In the genomic region with DNA sequence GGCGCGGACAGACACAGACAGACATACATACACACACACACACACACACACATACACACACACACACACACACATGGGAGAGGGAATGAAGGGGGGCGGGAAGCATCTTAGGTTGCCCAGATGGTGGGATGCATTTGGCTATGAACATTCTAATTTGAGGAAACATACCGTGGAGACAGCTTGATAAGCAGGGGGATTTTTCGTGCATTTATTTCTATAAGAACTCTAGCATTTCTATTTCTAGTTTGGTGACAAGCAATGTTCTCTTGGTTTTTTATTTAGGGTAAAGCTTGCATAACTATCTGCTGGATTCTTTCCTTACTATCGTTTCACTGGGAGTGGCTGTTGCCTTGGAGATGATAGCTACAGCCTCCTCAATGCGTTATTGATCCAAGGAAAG, we compare ENCODE assay signal across 18 mouse cellular contexts.
"Had no signal": no experiment of that assay in that cellular context is flagged by ENCODE, and none has a peak within 500 bp of the region (broad histone marks: within the 10 kb centered on the region; RNA-seq: fewer than 3 reads in every experiment).

No protein-coding gene starts in this region.

- ATAC-seq: liver, postnatal 0 days; midbrain, embryonic 15.5 days had no signal

- H3K36me3 ChIP-seq: kidney, embryonic 15.5 days; limb, embryonic 15.5 days; liver, embryonic 13.5 days; lung, embryonic 15.5 days; midbrain, embryonic 15.5 days; neural tube, embryonic 12.5 days; stomach, embryonic 15.5 days had no signal

- H3K27ac ChIP-seq: kidney, embryonic 15.5 days; limb, embryonic 15.5 days; liver, embryonic 13.5 days; lung, embryonic 15.5 days; macrophage; midbrain, embryonic 15.5 days; neural tube, embryonic 12.5 days; stomach, embryonic 15.5 days had no signal

- H3K4me2 ChIP-seq: kidney, embryonic 15.5 days; limb, embryonic 15.5 days; liver, embryonic 13.5 days; lung, embryonic 15.5 days; midbrain, embryonic 11.5 days; midbrain, embryonic 15.5 days; neural tube, embryonic 12.5 days; stomach, embryonic 15.5 days had no signal

- H3K27me3 ChIP-seq: kidney, embryonic 15.5 days; limb, embryonic 15.5 days; liver, embryonic 13.5 days; lung, embryonic 15.5 days; midbrain, embryonic 15.5 days; neural tube, embryonic 12.5 days; stomach, embryonic 15.5 days had no signal

- H3K4me1 ChIP-seq: liver, embryonic 13.5 days; midbrain, embryonic 15.5 days; neural tube, embryonic 12.5 days had no signal

- H3K9ac ChIP-seq: kidney, embryonic 15.5 days; limb, embryonic 15.5 days; liver, embryonic 13.5 days; liver, postnatal 0 days; lung, embryonic 15.5 days; midbrain, embryonic 15.5 days; neural tube, embryonic 12.5 days; stomach, embryonic 15.5 days had no signal

- DNase-seq: kidney, adult 2 months; kidney, postnatal 14 days; layer of hippocampus, adult 9-11 months; layer of hippocampus, postnatal 36 days; liver, embryonic 13.5 days; liver, postnatal 0 days; lung, postnatal 14 days; right cerebral cortex, postnatal 14 days; thymus, postnatal 36 days had no signal

- H3K4me3 ChIP-seq: kidney, embryonic 15.5 days; limb, embryonic 15.5 days; liver, embryonic 13.5 days; lung, embryonic 15.5 days; megakaryocyte, embryonic 14.5 days; midbrain, embryonic 15.5 days; neural tube, embryonic 12.5 days; stomach, embryonic 15.5 days had no signal

- H3K9me3 ChIP-seq: kidney, embryonic 15.5 days; limb, embryonic 15.5 days; liver, embryonic 13.5 days; lung, embryonic 15.5 days; megakaryocyte, embryonic 14.5 days; midbrain, embryonic 15.5 days; neural tube, embryonic 12.5 days; stomach, embryonic 15.5 days had no signal
